Mouse (Mus musculus): Measurements from ENCODE around the gene Lrrc10b.

Lrrc10b gene

GRCm38 (mm10) chr19:10444685-10445369 is 12.4 kb downstream of the Lrrc10b start:
- DNase-seq (ENCODE audit: low spot score): no peak

GRCm38 (mm10) chr19:10437521-10437920 is 19.8 kb downstream of the Lrrc10b start:
- no peak for DNase-seq (ENCODE audit: low spot score)

- no peak for DNase-seq (ENCODE audit: low spot score)
Measured at GRCm38 (mm10) chr19:10436726-10437125, 20.5 kb downstream of the Lrrc10b start.

GRCm38 (mm10) chr19:10435908-10436307 is 21.4 kb downstream of the Lrrc10b start:
- peak; percentile 64 for DNase-seq (ENCODE audit: low spot score)

DNA sequence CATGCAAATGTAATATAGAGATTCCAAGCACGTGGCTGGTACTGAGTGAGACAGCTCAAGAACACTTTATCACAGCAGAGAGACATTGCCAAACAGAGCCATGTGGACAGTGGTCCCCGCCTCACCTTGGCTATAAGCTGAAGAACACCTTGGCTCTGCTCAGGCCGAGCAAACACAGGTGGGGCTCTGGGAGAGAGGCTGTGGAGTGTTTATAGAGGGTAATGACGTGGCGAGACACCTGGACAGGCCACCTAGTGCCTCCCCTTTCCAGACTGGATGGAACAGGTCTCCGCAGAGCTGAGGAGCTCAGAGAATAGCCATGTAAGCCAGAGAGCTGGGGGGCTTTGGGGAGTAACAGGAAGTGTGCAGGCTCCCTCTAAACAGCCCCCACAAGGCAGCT is 22.3 kb downstream of the Lrrc10b start:
- no peak for DNase-seq (ENCODE audit: low spot score)

DNA sequence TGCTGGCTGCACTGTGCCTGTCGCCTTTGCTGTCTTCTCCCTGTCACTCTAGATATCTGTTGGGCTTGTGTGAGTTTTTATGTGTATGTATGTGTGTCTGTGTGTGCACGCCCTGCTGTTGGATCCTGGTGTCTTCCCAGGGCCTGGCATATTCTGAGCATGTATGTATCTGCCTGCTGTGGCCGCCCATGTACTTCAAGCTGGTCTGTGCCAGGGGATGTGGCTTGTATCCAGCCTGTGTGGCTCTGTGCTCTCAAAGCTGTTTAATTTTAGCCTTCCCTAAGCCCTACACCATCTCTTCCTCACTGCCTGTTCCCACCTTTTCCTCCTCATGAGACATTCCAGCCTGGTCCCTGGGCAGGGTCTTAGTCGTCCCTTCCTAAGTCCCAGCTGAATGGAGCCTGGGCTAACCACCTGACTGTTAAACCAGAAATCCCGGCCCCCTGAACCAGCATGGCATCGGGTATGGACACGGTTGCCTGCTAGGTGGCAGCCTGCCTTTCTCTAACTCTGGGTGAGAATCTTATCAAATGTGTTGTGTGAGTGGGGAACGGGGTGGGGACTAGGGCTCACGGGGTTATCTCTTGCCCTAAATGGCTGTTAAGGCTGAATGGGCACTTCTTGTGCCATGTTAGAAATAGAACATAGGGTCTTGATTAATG is 23.3 kb downstream of the Lrrc10b start:
- peak; percentile 48 for DNase-seq (ENCODE audit: low spot score)

- DNase-seq (ENCODE audit: low spot score): no peak
Measured at GRCm38 (mm10) chr19:10433225-10433624, 24.0 kb downstream of the Lrrc10b start.

DNA sequence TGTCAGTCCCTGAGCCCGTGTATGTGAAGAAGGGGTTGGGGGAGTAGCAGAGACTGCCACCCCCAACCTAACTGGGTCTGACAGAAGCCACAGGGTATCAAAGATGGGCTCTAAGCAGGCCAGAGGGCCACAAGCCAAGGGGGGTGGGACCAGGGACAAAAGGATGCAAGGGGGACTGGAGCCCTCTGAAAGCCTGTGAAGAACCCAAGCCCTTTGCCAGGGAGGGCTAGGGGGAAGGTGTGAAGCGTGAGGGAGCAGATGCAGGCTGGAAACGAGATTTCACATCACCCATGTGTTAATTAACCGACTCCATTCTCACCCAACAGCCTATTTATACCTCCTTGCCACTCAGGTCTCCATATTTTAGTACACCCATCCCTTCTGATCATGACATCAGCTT is 25.4 kb downstream of the Lrrc10b start:
- DNase-seq (ENCODE audit: low spot score): no peak

- DNase-seq (ENCODE audit: low spot score): no peak
Measured at GRCm38 (mm10) chr19:10431410-10431809, 25.9 kb downstream of the Lrrc10b start.

DNA sequence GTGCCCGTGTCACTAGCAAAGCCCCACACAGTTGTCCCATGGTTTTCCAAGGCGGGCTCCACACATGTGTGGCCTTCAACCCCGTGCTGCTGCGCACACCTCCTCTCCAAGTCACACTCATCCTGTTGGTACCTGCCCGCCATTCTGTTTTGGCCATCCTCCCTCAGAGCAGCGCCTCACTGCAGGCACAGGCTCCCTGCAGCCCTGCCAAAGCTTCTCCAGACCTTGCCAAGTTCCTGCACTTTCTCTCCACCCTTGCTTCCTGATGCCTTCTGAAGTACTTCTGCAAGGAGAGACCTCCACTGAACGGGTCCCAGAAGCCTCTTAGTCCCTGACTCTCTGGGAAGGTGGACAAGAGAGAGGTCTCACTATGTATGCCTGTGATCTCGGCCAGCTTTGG is 27.9 kb downstream of the Lrrc10b start:
- no peak for DNase-seq (ENCODE audit: low spot score)

GRCm38 (mm10) chr19:10427431-10427830 is 29.8 kb downstream of the Lrrc10b start:
- DNase-seq (ENCODE audit: low spot score): no peak

- DNase-seq (ENCODE audit: low spot score): no peak
Measured at GRCm38 (mm10) chr19:10426793-10427192, 30.5 kb downstream of the Lrrc10b start.

DNA sequence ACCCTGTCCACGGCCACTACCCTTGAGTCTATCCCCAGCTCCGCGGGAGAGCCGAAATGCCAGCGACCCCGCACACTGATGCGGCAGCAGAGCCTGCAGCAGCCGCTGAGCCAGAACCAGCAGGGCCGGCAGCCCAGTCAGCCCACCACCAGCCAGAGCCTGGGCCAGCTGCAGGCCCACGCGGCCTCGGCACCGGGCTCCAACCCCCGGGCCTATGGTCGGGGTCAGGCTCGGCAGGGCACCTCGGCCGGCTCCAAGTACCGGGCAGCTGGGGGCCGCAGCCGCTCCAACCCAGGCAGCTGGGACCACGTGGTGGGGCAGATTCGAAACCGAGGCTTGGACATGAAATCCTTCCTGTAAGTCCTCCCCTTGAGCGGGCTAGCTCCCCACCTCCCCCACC is 31.0 kb downstream of the Lrrc10b start:
- no peak for DNase-seq (ENCODE audit: low spot score)

- DNase-seq (ENCODE audit: low spot score): no peak
Measured at GRCm38 (mm10) chr19:10425484-10426270, 31.6 kb downstream of the Lrrc10b start.

DNA sequence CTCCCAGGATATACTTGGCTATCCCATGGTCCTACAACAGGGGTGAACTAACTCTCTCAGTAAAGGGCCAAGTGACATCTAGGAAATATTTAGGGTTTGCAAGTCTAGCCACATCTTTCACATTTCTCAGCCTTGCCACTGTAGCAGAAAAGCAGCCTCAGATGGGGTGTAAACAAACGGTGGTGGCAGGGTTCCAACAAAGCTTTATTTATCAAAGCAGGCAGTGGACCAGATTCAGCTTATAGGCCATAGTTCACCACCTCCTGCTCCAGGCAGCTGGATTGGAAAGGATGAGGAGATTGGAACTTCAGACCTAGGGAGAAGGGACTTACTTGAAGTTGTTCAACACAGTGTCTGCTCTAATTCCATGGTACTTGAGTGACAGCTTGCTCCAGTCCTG is 32.5 kb downstream of the Lrrc10b start:
- DNase-seq (ENCODE audit: low spot score): no peak

DNA sequence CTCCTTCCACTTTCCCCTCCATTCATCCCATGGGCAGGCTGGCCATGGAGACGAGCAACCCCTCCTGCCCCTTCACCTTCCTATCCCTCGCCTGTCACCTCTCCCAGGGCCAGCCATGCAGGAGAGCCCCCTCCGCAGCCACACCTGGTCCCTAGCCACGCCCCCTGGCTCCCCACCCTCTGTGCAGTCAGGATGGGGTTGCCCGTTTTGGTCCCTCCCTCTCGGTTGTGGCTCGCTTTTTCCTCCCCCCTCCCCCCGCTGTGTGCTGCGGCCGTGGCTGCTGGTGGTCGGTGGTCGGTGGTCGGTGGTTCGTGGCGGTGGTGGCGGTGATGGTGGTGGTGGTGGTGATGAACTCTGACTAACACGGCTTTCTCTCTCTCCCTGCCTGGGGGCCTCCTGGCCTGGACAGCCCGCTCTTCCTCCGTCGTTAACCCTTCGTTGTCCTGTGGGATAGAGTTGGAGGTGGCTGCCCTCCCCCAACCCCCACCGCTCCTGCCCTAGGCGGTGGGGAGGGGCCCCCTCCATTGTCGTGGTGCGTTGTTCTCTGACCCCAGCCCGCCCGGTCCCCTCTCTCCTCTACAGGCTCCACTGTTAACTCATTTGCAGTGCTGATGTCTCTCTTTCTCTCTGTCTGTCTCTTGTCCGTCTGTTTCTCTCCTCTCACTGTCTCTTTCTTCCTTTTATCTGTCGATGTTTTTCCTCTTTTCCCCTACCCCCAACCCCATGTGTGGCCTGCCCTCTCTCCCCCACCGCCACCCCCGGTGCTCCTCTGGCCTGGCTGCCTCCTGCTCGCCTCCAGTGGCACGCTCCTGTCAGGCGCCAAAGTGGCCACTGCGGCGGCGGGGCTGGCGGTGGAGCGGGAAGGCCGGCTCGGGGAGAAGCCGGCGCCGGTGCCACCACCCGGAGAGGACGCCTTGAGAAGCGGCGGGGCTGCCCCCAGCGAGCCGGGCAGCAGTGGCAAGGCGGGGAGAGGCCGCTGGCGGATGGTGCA is 35.0 kb downstream of the Lrrc10b start:
- DNase-seq (ENCODE audit: low spot score): no peak

DNA sequence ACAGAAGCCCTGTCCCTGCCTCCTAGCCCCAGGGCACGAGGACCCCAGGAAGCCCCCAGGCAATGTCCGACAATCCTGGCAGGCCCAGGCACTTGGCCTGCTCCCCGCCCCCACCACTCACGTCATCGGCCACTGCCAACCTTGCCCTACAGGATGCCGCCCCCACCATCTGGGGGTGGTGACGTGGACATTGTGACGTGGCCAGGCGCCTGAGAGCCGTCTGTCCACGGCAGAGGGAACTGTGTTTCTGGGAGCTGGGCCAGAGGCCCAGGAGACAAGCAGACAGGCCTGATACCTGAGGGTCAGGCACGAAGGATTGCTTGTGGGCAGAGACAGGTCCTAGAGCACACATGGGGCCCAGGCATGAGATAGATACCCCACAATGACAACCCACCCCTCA is 39.8 kb downstream of the Lrrc10b start:
- DNase-seq (ENCODE audit: low spot score): no peak

DNA sequence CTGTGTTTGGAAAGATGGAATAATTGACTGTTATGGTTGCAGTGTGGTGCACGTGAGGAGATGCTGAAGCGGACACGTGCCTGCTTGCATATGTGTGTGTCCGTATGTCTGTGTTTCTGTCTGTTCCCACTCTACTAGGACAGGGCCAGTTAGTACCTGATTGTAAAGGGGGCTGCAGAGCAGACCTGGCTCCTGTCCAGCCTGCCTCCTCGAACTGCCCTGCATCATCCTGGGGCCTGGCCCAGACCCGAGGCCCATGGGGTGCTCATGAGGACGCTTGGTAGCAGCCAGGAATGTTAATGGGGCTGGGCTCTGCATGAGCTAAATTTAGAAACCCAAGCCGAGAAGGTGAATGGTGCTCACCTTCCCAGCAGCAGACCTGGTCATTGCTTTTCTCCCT is 40.4 kb downstream of the Lrrc10b start:
- DNase-seq (ENCODE audit: low spot score): no peak

DNA sequence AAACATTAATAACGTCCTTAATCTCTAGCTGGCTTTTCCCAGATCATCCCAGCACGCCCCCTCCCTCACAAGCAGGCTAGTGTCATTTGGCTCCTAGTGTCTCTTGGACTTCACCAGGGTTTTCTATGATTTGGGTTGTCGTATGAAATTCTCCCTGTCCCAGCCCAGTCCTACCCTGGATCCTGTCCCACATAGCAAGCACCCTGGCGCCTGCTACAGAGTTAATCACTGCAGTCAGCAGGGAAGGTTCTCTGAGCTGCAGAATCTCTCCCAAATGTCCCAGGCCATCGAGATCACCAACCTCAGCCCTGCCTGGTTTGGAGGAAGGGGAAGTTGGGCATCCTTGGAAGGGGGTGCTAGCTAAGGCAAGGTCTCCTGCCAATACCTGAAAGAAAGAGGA is 41.8 kb downstream of the Lrrc10b start:
- DNase-seq (ENCODE audit: low spot score): no peak

- no peak for DNase-seq (ENCODE audit: low spot score)
Measured at GRCm38 (mm10) chr19:10413701-10414242, 43.5 kb downstream of the Lrrc10b start.
